Mouse (Mus musculus) megakaryocyte, embryonic 14.5 days (primary cell): ENCODE measurements around the gene Donson. TPM values are rescaled to one million over a fixed set of nuclear protein-coding genes. Genes with fewer than 3 reads are reported as not detected.

Experiments used
- H3K27me3 ChIP-seq: replicated peaks from 2 replicates; pipeline ENCODE3; 2012; ENCODE audit warnings: inconsistent platforms
- H3K36me3 ChIP-seq: replicated peaks from 2 replicates; pipeline ENCODE3; 2012; ENCODE audit warnings: low read length, inconsistent platforms, mixed read lengths
- H3K4me1 ChIP-seq: 2 replicates; pipeline ENCODE4 v1.6.1; 2012; ENCODE audit warnings: inconsistent platforms
- H3K4me3 ChIP-seq: replicated peaks from 2 replicates; pipeline ENCODE3; 2012; ENCODE audit warnings: moderate library complexity, mild to moderate bottlenecking, inconsistent platforms
- H3K9me3 ChIP-seq: 2 replicates; pipeline ENCODE4 v1.6.1; 2012; ENCODE audit warnings: inconsistent platforms
- FLI1 ChIP-seq: IDR thresholded peaks from 2 replicates; pipeline ENCODE4 v1.6.1; 2012; ENCODE audit warnings: low read length, inconsistent platforms, mixed read lengths
- GATA1 ChIP-seq: IDR thresholded peaks from 3 replicates; pipeline ENCODE4 v1.6.1; 2012; ENCODE audit warnings: mixed read lengths, low read length, inconsistent platforms, borderline replicate concordance
- polyA plus RNA-seq: library from polyadenylated mRNA; stranded (reverse); fragments of >175 nt; gene quantifications from 2 replicates; pipeline ENCODE4 v1.2.3, GENCODE M21; 2012; ENCODE audit warnings: low replicate concordance; ENCODE audit not compliant: insufficient read depth

Gene Donson
- polyA plus RNA-seq, 1 experiment, result 4.6 TPM

- H3K4me3 ChIP-seq, result peak overlapping the region; percentile 1
- TF ChIP-seq FLI1, result no peak
- TF ChIP-seq GATA1, result no peak
- H3K36me3 ChIP-seq, result peaks cover 77% of the 10 kb centered on the region
Observed at GRCm38 (mm10) chr16:91694455-91695084, 6.0 kb upstream of the Donson start.

GRCm38 (mm10) chr16:91689791-91690190 is 1.2 kb upstream of the Donson start:
- peaks cover 37% of the 10 kb centered on the region for H3K4me1 ChIP-seq
- H3K36me3 ChIP-seq, result peaks cover 54% of the 10 kb centered on the region
- TF ChIP-seq GATA1 (no peak), FLI1 (no peak)

More at GRCm38 (mm10) chr16:91694455-91695084, 6.0 kb upstream of the Donson start:
- Histone ChIP-seq H3K27me3 (no peaks in the 10 kb centered on the region), H3K9me3 (no peaks in the 10 kb centered on the region), H3K4me1 (peaks cover 41% of the 10 kb centered on the region)

GRCm38 (mm10) chr16:91688023-91688618 is 449 bp downstream of the Donson start:
- Histone ChIP-seq H3K4me3 (peak overlapping the region; percentile 95), H3K27me3 (peaks cover 3% of the 10 kb centered on the region), H3K36me3 (peaks cover 57% of the 10 kb centered on the region), H3K4me1 (peaks cover 32% of the 10 kb centered on the region), H3K9me3 (no peaks in the 10 kb centered on the region)
- TF ChIP-seq GATA1 (no peak), FLI1 (no peak)

More at GRCm38 (mm10) chr16:91689791-91690190, 1.2 kb upstream of the Donson start:
- H3K9me3 ChIP-seq, result no peaks in the 10 kb centered on the region
- H3K27me3 ChIP-seq, result peaks cover 3% of the 10 kb centered on the region
- H3K4me3 ChIP-seq, result peak overlapping the region; percentile 83

GRCm38 (mm10) chr16:91686369-91686768 is 2.2 kb downstream of the Donson start:
- TF ChIP-seq FLI1 (no peak), GATA1 (no peak)
- H3K36me3 ChIP-seq, result peaks cover 65% of the 10 kb centered on the region
- H3K9me3 ChIP-seq, result no peaks in the 10 kb centered on the region

GRCm38 (mm10) chr16:91685526-91685925 is 3.0 kb downstream of the Donson start:
- H3K4me3 ChIP-seq, result no peak overlapping the region
- H3K4me1 ChIP-seq, result peaks cover 28% of the 10 kb centered on the region
- TF ChIP-seq GATA1 (no peak), FLI1 (no peak)
- no peaks in the 10 kb centered on the region for H3K9me3 ChIP-seq
- H3K36me3 ChIP-seq, result peaks cover 65% of the 10 kb centered on the region
- peaks cover 3% of the 10 kb centered on the region for H3K27me3 ChIP-seq

More at GRCm38 (mm10) chr16:91686369-91686768, 2.2 kb downstream of the Donson start:
- Histone ChIP-seq H3K4me1 (peaks cover 32% of the 10 kb centered on the region), H3K27me3 (peaks cover 3% of the 10 kb centered on the region), H3K4me3 (no peak overlapping the region)

- TF ChIP-seq GATA1, result no peak
- TF ChIP-seq FLI1, result no peak
- Histone ChIP-seq H3K9me3 (no peaks in the 10 kb centered on the region), H3K36me3 (peaks cover 97% of the 10 kb centered on the region), H3K4me3 (no peak overlapping the region), H3K27me3 (no peaks in the 10 kb centered on the region), H3K4me1 (peaks cover 2% of the 10 kb centered on the region; the same call in 1 of the 2 replicates)
Observed at GRCm38 (mm10) chr16:91680656-91681055, 7.9 kb downstream of the Donson start.

- Histone ChIP-seq H3K4me3 (no peak overlapping the region), H3K4me1 (no peaks in the 10 kb centered on the region), H3K36me3 (peaks cover 98% of the 10 kb centered on the region), H3K27me3 (no peaks in the 10 kb centered on the region), H3K9me3 (no peaks in the 10 kb centered on the region)
- TF ChIP-seq GATA1 (no peak), FLI1 (no peak)
Observed at GRCm38 (mm10) chr16:91678147-91678911, 10.2 kb downstream of the Donson start.

- H3K4me1 ChIP-seq, result no peaks in the 10 kb centered on the region
- H3K4me3 ChIP-seq, result no peak overlapping the region
- H3K36me3 ChIP-seq, result peaks cover 100% of the 10 kb centered on the region
- no peaks in the 10 kb centered on the region for H3K9me3 ChIP-seq
- H3K27me3 ChIP-seq, result no peaks in the 10 kb centered on the region
- no peak for TF ChIP-seq FLI1
- TF ChIP-seq GATA1, result no peak
Observed at GRCm38 (mm10) chr16:91674500-91674899, 14.1 kb downstream of the Donson start.

GRCm38 (mm10) chr16:91663795-91664194 is 24.8 kb downstream of the Donson start:
- peaks cover 37% of the 10 kb centered on the region for H3K4me1 ChIP-seq
- no peak for TF ChIP-seq GATA1
- TF ChIP-seq FLI1, result no peak
- H3K9me3 ChIP-seq, result peaks cover 4% of the 10 kb centered on the region; the same call in 1 of the 2 replicates
- no peak overlapping the region for H3K4me3 ChIP-seq
- H3K36me3 ChIP-seq, result peaks cover 100% of the 10 kb centered on the region
- H3K27me3 ChIP-seq, result no peaks in the 10 kb centered on the region

- Histone ChIP-seq H3K4me3 (no peak overlapping the region), H3K9me3 (peaks cover 4% of the 10 kb centered on the region; the same call in 1 of the 2 replicates), H3K27me3 (no peaks in the 10 kb centered on the region), H3K4me1 (peaks cover 51% of the 10 kb centered on the region), H3K36me3 (peaks cover 100% of the 10 kb centered on the region)
- TF ChIP-seq FLI1 (no peak), GATA1 (no peak)
Observed at GRCm38 (mm10) chr16:91662336-91662735, 26.2 kb downstream of the Donson start.
